Mouse (Mus musculus) stomach, postnatal 0 days (tissue): ENCODE results near the gene Scnm1. TPM values are rescaled to one million over a fixed set of nuclear protein-coding genes. Genes with fewer than 3 reads are reported as not detected.
A peak's percentile ranks its signal among the peaks of the same experiment; 100 is the strongest.

Experiments
- ATAC-seq: fragments of 200-750 bp; cut with Nextera tagmentation; 2 replicates; pipeline ENCODE4 v1.8.0; 2017; ENCODE audit not compliant: low FRiP score, low TSS enrichment
- DNase-seq: peaks from one replicate; pipeline ENCODE4 v3.0.0-alpha.2; 2016; ENCODE audit warnings: low spot score
- H3K27ac ChIP-seq: fragments of 300-500 bp; sonication (generic); replicated peaks from 2 replicates; pipeline ENCODE4 v1.5.1; 2014; ENCODE audit warnings: mild to moderate bottlenecking, control low read depth
- H3K27me3 ChIP-seq: fragments of 300-500 bp; sonication (generic); 2 replicates; pipeline ENCODE4 v1.6.1; 2014; ENCODE audit warnings: low read length; ENCODE audit not compliant: control insufficient read depth, insufficient read depth
- H3K36me3 ChIP-seq: fragments of 300-500 bp; sonication (generic); 2 replicates; pipeline ENCODE4 v1.6.1; 2014; ENCODE audit warnings: low read length, mixed read lengths; ENCODE audit not compliant: control insufficient read depth, insufficient read depth
- H3K4me1 ChIP-seq: fragments of 300-500 bp; sonication (generic); replicated peaks from 2 replicates; pipeline ENCODE4 v1.6.1; 2014; ENCODE audit warnings: antibody characterized with exemption; ENCODE audit not compliant: control insufficient read depth, insufficient read depth
- H3K4me2 ChIP-seq: fragments of 300-500 bp; sonication (generic); replicated peaks from 2 replicates; pipeline ENCODE4 v1.6.1; 2014; ENCODE audit warnings: low read depth, mild to moderate bottlenecking, control low read depth, moderate library complexity
- H3K4me3 ChIP-seq: fragments of 300-500 bp; sonication (generic); 2 replicates; pipeline ENCODE4 v1.5.1; 2014; ENCODE audit warnings: low read depth, low read length, control low read depth
- H3K9ac ChIP-seq: fragments of 300-500 bp; sonication (generic); 2 replicates; pipeline ENCODE4 v1.6.1; 2014; ENCODE audit warnings: mild to moderate bottlenecking, low read length, control low read depth, mixed read lengths
- H3K9me3 ChIP-seq: fragments of 300-500 bp; sonication (generic); 2 replicates; pipeline ENCODE4 v1.6.1; 2016; ENCODE audit warnings: low read length; ENCODE audit not compliant: control insufficient read depth
- CTCF ChIP-seq: IDR thresholded peaks from 2 replicates; pipeline ENCODE4 v1.5.1; 2016; ENCODE audit warnings: antibody characterized with exemption, low read depth, mild to moderate bottlenecking, moderate library complexity
- EP300 ChIP-seq: optimal IDR thresholded peaks from 2 replicates; pipeline ENCODE3; 2016; ENCODE audit warnings: antibody characterized with exemption
- WGBS: fragments of 180-500 bp; shearing (Covaris S2); extraction: QIAGEN DNeasy Blood & Tissue Kit; methylation state at CpG from one replicate; pipeline ENCODE4 v1.1.7; 2014; 5-methylcytosine and 5-hydroxymethylcytosine counted together
- polyA plus RNA-seq: library from polyadenylated mRNA; unstranded; fragments of >200 nt; fragmentation: Nextera tagmentation; extraction: Ambion mirVana; gene quantifications from 2 replicates; pipeline ENCODE4 v1.2.1, GENCODE M21; 2015

Gene Scnm1
- polyA plus RNA-seq, 1 experiment from 2014 or later: 42.9 TPM

DNA sequence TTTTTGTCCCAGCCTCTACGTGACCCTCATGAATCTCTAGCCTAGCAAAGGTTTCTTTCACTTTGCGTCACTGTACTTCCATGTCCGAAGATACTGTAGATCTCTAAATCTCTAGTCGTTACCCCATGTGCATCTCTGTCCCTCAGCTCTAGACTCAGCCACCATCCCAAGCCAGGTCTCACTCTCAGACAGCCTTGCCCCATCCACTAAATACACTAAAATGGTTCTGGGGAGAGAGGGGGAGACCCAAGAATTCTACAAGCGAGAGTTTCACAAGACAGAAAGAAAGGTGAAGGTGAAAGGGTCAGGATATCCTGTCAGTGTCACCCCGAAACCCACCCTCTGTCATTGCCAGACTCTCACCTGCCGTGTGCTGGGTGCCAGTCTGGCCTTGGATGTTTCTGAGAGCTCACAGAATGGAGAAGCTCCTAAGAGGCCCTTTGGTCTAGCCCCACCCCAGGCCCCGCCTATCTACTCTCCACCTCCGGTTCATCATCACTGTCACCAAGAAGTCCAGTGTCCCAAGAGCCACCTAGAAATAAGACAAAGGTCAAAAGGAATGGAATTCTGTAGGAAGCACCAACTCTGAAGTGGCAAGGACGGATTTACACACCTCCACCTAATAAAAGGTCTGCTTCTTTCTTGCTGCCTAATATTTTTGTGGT lies 8.3 kb upstream of the Scnm1 start, which contains the start of gene Tnfaip8l2:
Gene Tnfaip8l2 (minus strand): TSS at position 409 of the 665 bp plus-strand sequence.
- 86% methylated on average over 10 of the region's 10 CpGs for WGBS
- H3K4me2 ChIP-seq: no peak within 1 kb of the TSS
- H3K27me3 ChIP-seq: no peaks in the 10 kb centered on the region
- 0 out of 2 replicates have a peak, but pooled peaks cover 7% of the 10 kb centered on the region for H3K36me3 ChIP-seq
- no peak within 1 kb of the TSS for H3K27ac ChIP-seq
- DNase-seq: no peak
- H3K9ac ChIP-seq: no peak within 1 kb of the TSS
- TF ChIP-seq CTCF (no peak), EP300 (no peak)
- ATAC-seq: peak; percentile 48; the same call in 1 of the 2 replicates
- H3K9me3 ChIP-seq: no peaks in the 10 kb centered on the region
- H3K4me3 ChIP-seq: no peak within 1 kb of the TSS
- H3K4me1 ChIP-seq: no peaks in the 10 kb centered on the region

DNA sequence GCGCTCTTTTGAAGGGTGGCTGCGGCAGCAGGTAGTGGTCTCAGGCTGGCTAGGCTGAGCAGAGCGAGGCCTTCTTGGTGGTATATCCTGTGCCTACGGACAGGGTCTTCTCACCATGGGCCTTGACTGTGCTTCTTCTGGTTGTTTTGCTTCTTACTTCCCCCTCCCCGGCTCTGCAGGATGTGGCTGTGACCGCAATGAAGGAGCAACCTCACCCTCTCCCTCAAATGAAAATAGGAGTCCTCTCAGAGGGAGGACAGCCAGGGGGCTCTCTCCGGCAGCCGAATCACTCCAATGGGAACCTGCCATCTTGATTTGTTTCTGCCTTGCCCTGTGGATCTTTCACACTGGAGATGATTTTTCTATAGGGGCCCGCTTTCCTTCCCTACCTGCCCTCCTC lies 7.7 kb upstream of the Scnm1 start:
- Histone ChIP-seq H3K9ac (no peak overlapping the region), H3K27me3 (no peaks in the 10 kb centered on the region), H3K4me3 (no peak overlapping the region), H3K9me3 (no peaks in the 10 kb centered on the region), H3K4me2 (no peak overlapping the region), H3K4me1 (no peaks in the 10 kb centered on the region), H3K27ac (no peak overlapping the region), H3K36me3 (0 out of 2 replicates have a peak, but pooled peaks cover 7% of the 10 kb centered on the region)
- 92% methylated on average over 9 of the region's 9 CpGs for WGBS
- no peak for DNase-seq
- TF ChIP-seq CTCF (no peak), EP300 (no peak)
- no peak for ATAC-seq

- TF ChIP-seq EP300 (no peak), CTCF (no peak)
- WGBS: 90% methylated on average over 6 of the region's 6 CpGs
- ATAC-seq: no peak
- no peaks in the 10 kb centered on the region for H3K27me3 ChIP-seq
- no peak overlapping the region for H3K9ac ChIP-seq
- no peaks in the 10 kb centered on the region for H3K9me3 ChIP-seq
- H3K4me1 ChIP-seq: no peaks in the 10 kb centered on the region
- no peak overlapping the region for H3K27ac ChIP-seq
- no peak for DNase-seq
- no peak overlapping the region for H3K4me3 ChIP-seq
- 0 out of 2 replicates have a peak, but pooled peaks cover 7% of the 10 kb centered on the region for H3K36me3 ChIP-seq
- H3K4me2 ChIP-seq: no peak overlapping the region
Measured at GRCm38 (mm10) chr3:95140795-95141194, 7.0 kb upstream of the Scnm1 start.

- H3K4me3 ChIP-seq: no peak overlapping the region
- no peaks in the 10 kb centered on the region for H3K27me3 ChIP-seq
- no peak overlapping the region for H3K9ac ChIP-seq
- H3K36me3 ChIP-seq: 0 out of 2 replicates have a peak, but pooled peaks cover 7% of the 10 kb centered on the region
- no peak for ATAC-seq
- TF ChIP-seq EP300: no peak
- no peak for TF ChIP-seq CTCF
- no peaks in the 10 kb centered on the region; the same call in 1 of the 2 replicates for H3K4me1 ChIP-seq
- H3K9me3 ChIP-seq: no peaks in the 10 kb centered on the region
- 69% methylated on average over 18 of the region's 18 CpGs for WGBS
- H3K4me2 ChIP-seq: no peak overlapping the region
- DNase-seq: no peak
- no peak overlapping the region for H3K27ac ChIP-seq
Measured at GRCm38 (mm10) chr3:95140289-95140595, 6.4 kb upstream of the Scnm1 start.

- DNase-seq (no peak), ATAC-seq (no peak)
- H3K36me3 ChIP-seq: 0 out of 2 replicates have a peak, but pooled peaks cover 7% of the 10 kb centered on the region
- H3K4me3 ChIP-seq: no peak overlapping the region
- WGBS: 70% methylated on average over 25 of the region's 25 CpGs
- H3K9ac ChIP-seq: no peak overlapping the region
- no peak overlapping the region for H3K4me2 ChIP-seq
- no peaks in the 10 kb centered on the region for H3K9me3 ChIP-seq
- H3K27me3 ChIP-seq: no peaks in the 10 kb centered on the region
- 0 out of 2 replicates have a peak overlapping the region, but pooled peaks have one; percentile 8 for H3K27ac ChIP-seq
- no peaks in the 10 kb centered on the region; the same call in 1 of the 2 replicates for H3K4me1 ChIP-seq
- no peak for TF ChIP-seq EP300
- no peak for TF ChIP-seq CTCF
Measured at GRCm38 (mm10) chr3:95139586-95140288, 5.9 kb upstream of the Scnm1 start.

GRCm38 (mm10) chr3:95136336-95136735 lies 2.5 kb upstream of the Scnm1 start:
- no peak for ATAC-seq
- H3K9me3 ChIP-seq: no peaks in the 10 kb centered on the region
- no peak for DNase-seq
- no peaks in the 10 kb centered on the region for H3K27me3 ChIP-seq
- no peak overlapping the region for H3K27ac ChIP-seq
- TF ChIP-seq CTCF (no peak), EP300 (no peak)
- no peak overlapping the region for H3K4me2 ChIP-seq
- 0 out of 2 replicates have a peak, but pooled peaks cover 4% of the 10 kb centered on the region for H3K36me3 ChIP-seq
- 85% methylated on average over 3 of the region's 3 CpGs for WGBS
- H3K4me1 ChIP-seq: peaks cover 4% of the 10 kb centered on the region
- no peak overlapping the region for H3K4me3 ChIP-seq
- H3K9ac ChIP-seq: no peak overlapping the region
